Mouse (Mus musculus): ENCODE results near the gene Hyal1. TPM values are rescaled to one million over a fixed set of nuclear protein-coding genes. Genes with fewer than 3 reads are reported as not detected.

Gene Hyal1
- polyA plus RNA-seq (2014; fragmentation: Nextera tagmentation; extraction: Ambion mirVana): 4.2 and 4.6 TPM in 2 replicates

DNA sequence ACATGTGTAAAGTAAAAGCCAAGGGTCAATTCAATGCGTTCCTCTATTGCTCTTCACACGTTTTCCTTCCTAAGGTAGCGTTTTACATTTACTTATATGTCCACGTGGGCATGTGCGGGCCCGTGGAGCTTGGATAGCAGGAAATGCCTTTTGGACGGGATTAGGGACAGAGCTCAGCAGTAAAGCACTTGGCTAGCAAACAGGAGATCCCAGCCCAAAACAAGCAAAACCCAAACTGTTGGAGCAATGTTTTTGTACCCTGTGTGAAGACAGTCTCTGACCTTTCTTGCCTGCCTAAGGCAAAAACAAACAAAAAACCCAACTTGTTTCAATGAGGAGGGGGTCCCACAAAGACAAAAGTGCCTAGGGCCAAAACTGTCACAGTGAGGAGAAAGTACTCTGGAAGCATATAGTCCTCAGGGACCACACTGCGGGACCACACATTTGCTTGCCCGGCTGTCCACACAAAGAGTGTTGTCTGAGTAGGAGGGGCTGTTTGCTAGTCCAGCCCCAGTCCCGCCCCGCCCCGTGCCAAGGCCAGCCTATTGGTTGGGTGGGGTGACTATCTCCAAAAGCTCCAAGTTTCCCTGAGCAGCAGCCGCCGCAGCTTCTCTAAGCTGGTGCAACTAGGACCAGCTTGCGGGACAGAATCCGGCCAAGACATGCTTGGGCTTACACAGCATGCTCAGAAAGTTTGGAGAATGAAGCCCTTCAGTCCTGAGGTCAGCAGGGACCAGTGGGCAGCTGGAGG is at the start of gene Hyal1:
TSS of gene Hyal1 (plus strand) at position 571 of the 751 bp plus-strand sequence.
- Histone ChIP-seq H3K4me3 (ENCODE audit: low read depth, low read length) (peak within 1 kb of the TSS; percentile 51), H3K9me3 (ENCODE audit: control insufficient read depth, low read length) (no peaks in the 10 kb centered on the region), H3K27ac (ENCODE audit: low read depth, low read length) (peak within 1 kb of the TSS; percentile 74), H3K4me1 (replicated peaks; ENCODE audit: control insufficient read depth, insufficient read depth, low read length) (peaks cover 32% of the 10 kb centered on the region), H3K36me3 (ENCODE audit: control insufficient read depth, insufficient read depth, low read length) (peaks cover 21% of the 10 kb centered on the region), H3K9ac (ENCODE audit: low read depth, low read length) (peak within 1 kb of the TSS; percentile 71), H3K4me2 (peak within 1 kb of the TSS; percentile 88), H3K27me3 (replicated peaks; ENCODE audit: control insufficient read depth, insufficient read depth, low read length) (no peaks in the 10 kb centered on the region)
- peak; percentile 84 for DNase-seq (ENCODE audit: low spot score)
- ATAC-seq (replicated peaks; ENCODE audit: low FRiP score): peak; percentile 78
- 30% methylated on average over 16 of the region's 16 CpGs for WGBS

- Histone ChIP-seq H3K4me2 (peak within 1 kb of the TSS; percentile 98), H3K27ac (ENCODE audit: low read depth, low read length) (peak within 1 kb of the TSS; percentile 76), H3K27me3 (replicated peaks; ENCODE audit: control insufficient read depth, insufficient read depth, low read length) (no peaks in the 10 kb centered on the region), H3K4me1 (replicated peaks; ENCODE audit: control insufficient read depth, insufficient read depth, low read length) (peaks cover 22% of the 10 kb centered on the region), H3K36me3 (ENCODE audit: control insufficient read depth, insufficient read depth, low read length) (peaks cover 18% of the 10 kb centered on the region), H3K9ac (ENCODE audit: low read depth, low read length) (peak within 1 kb of the TSS; percentile 94), H3K4me3 (ENCODE audit: low read depth, low read length) (peak within 1 kb of the TSS; percentile 83), H3K9me3 (ENCODE audit: control insufficient read depth, low read length) (no peaks in the 10 kb centered on the region)
- ATAC-seq (replicated peaks; ENCODE audit: low FRiP score): peak; percentile 98
- WGBS: under 1% methylated on average over 48 of the region's 48 CpGs
- DNase-seq (ENCODE audit: low spot score): peak; percentile 88
Observed at GRCm38 (mm10) chr9:107533791-107534407, 42.8 kb upstream of the Hyal1 start, which contains the start of gene Tmem115. TSS of gene Tmem115 (plus strand) at chr9:107533945.

DNA sequence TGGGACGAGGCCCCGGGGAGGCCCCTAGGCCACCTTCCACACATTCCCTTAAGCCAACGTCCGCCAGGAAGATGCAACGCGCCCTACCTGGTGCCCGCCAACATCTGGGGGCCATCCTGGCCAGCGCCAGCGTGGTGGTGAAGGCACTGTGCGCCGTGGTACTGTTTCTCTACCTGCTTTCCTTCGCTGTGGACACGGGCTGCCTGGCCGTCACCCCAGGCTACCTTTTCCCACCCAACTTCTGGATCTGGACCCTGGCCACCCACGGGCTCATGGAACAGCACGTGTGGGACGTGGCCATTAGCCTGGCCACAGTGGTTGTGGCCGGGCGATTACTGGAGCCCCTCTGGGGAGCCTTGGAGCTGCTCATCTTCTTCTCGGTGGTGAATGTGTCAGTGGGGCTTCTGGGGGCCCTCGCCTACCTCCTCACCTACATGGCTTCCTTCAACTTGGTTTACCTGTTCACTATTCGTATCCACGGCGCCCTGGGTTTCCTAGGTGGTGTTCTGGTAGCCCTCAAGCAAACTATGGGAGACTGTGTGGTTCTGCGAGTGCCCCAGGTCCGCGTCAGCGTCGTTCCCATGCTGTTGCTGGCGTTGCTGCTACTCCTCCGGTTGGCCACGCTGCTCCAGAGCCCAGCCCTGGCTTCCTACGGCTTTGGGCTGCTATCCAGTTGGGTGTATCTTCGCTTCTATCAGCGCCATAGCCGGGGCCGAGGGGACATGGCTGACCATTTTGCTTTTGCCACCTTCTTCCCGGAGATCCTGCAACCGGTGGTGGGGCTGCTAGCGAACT is 42.1 kb upstream of the Hyal1 start:
- H3K9me3 ChIP-seq (ENCODE audit: control insufficient read depth, low read length): no peaks in the 10 kb centered on the region
- peak overlapping the region; percentile 94 for H3K9ac ChIP-seq (ENCODE audit: low read depth, low read length)
- H3K4me1 ChIP-seq (replicated peaks; ENCODE audit: control insufficient read depth, insufficient read depth, low read length): peaks cover 22% of the 10 kb centered on the region
- under 1% methylated on average over 40 of the region's 40 CpGs for WGBS
- H3K36me3 ChIP-seq (ENCODE audit: control insufficient read depth, insufficient read depth, low read length): peaks cover 25% of the 10 kb centered on the region
- H3K27me3 ChIP-seq (replicated peaks; ENCODE audit: control insufficient read depth, insufficient read depth, low read length): no peaks in the 10 kb centered on the region
- H3K4me3 ChIP-seq (ENCODE audit: low read depth, low read length): peak overlapping the region; percentile 83
- DNase-seq (ENCODE audit: low spot score) (no peak), ATAC-seq (replicated peaks; ENCODE audit: low FRiP score) (peak; percentile 28)
- peak overlapping the region; percentile 76 for H3K27ac ChIP-seq (ENCODE audit: low read depth, low read length)
- H3K4me2 ChIP-seq: peak overlapping the region; percentile 98

DNA sequence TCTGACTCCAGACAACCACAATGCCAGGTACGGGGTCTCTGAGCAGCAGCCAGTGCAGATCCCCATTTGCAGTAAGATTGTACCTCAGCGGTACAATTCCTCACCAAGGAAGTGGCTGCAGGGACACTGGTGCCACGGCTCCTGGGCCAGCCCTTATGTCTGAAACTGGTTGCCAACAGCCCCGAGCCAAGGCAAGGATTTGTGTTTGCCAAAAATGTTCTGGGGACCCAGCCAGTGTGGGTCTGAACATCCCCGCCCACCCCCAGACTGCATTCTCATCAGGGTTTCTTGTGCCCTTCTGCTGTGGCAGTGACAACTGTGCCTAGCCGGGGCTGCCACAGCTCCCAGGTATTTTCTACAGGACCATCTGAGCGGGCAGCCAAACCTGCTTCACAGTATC is 38.5 kb upstream of the Hyal1 start:
- Histone ChIP-seq H3K36me3 (ENCODE audit: control insufficient read depth, insufficient read depth, low read length) (peaks cover 28% of the 10 kb centered on the region), H3K4me1 (replicated peaks; ENCODE audit: control insufficient read depth, insufficient read depth, low read length) (peaks cover 34% of the 10 kb centered on the region)

DNA sequence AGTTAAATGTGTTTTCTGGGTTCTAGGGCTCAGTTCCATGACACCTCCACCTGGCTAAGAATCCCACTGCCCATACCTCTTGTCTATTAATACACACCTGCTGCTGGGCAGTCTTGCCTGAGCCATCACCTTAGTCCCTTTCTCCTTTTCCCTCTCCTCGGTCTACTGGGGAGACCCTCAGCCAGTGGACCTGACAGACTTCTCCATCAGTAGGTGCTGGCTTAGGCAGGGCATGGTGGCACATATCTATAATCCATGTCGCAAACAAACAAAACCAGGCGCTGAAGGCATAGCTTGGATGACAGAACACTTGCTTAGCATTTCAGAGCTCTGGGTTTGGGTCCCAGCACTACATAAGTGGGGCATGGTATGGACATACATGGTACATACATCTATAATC is 38.0 kb upstream of the Hyal1 start:
- DNase-seq (ENCODE audit: low spot score) (no peak), ATAC-seq (replicated peaks; ENCODE audit: low FRiP score) (no peak)
- Histone ChIP-seq H3K4me1 (replicated peaks; ENCODE audit: control insufficient read depth, insufficient read depth, low read length) (peaks cover 34% of the 10 kb centered on the region), H3K9ac (ENCODE audit: low read depth, low read length) (no peak overlapping the region), H3K9me3 (ENCODE audit: control insufficient read depth, low read length) (no peaks in the 10 kb centered on the region), H3K4me3 (ENCODE audit: low read depth, low read length) (no peak overlapping the region), H3K27ac (ENCODE audit: low read depth, low read length) (no peak overlapping the region), H3K4me2 (no peak overlapping the region), H3K27me3 (replicated peaks; ENCODE audit: control insufficient read depth, insufficient read depth, low read length) (no peaks in the 10 kb centered on the region), H3K36me3 (ENCODE audit: control insufficient read depth, insufficient read depth, low read length) (peaks cover 28% of the 10 kb centered on the region)
- 91% methylated on average over 3 of the region's 3 CpGs for WGBS

More for the DNA sequence above, 38.5 kb upstream of the Hyal1 start:
- Histone ChIP-seq H3K9me3 (ENCODE audit: control insufficient read depth, low read length) (no peaks in the 10 kb centered on the region), H3K9ac (ENCODE audit: low read depth, low read length) (no peak overlapping the region), H3K27ac (ENCODE audit: low read depth, low read length) (no peak overlapping the region), H3K4me3 (ENCODE audit: low read depth, low read length) (no peak overlapping the region), H3K27me3 (replicated peaks; ENCODE audit: control insufficient read depth, insufficient read depth, low read length) (no peaks in the 10 kb centered on the region), H3K4me2 (no peak overlapping the region)
- DNase-seq (ENCODE audit: low spot score): no peak
- 91% methylated on average over 7 of the region's 7 CpGs for WGBS
- ATAC-seq (replicated peaks; ENCODE audit: low FRiP score): no peak

- H3K4me1 ChIP-seq (replicated peaks; ENCODE audit: control insufficient read depth, insufficient read depth, low read length): peaks cover 34% of the 10 kb centered on the region
- WGBS: 90% methylated on average over 8 of the region's 8 CpGs
- H3K4me3 ChIP-seq (ENCODE audit: low read depth, low read length): no peak overlapping the region
- H3K9ac ChIP-seq (ENCODE audit: low read depth, low read length): no peak overlapping the region
- DNase-seq (ENCODE audit: low spot score) (no peak), ATAC-seq (replicated peaks; ENCODE audit: low FRiP score) (no peak)
- H3K27me3 ChIP-seq (replicated peaks; ENCODE audit: control insufficient read depth, insufficient read depth, low read length): no peaks in the 10 kb centered on the region
- H3K9me3 ChIP-seq (ENCODE audit: control insufficient read depth, low read length): no peaks in the 10 kb centered on the region
- H3K36me3 ChIP-seq (ENCODE audit: control insufficient read depth, insufficient read depth, low read length): peaks cover 36% of the 10 kb centered on the region
- H3K27ac ChIP-seq (ENCODE audit: low read depth, low read length): no peak overlapping the region
- no peak overlapping the region; the same call in 1 of the 2 replicates for H3K4me2 ChIP-seq
Observed at GRCm38 (mm10) chr9:107539940-107540339, 36.8 kb upstream of the Hyal1 start.

GRCm38 (mm10) chr9:107540420-107540819 is 36.3 kb upstream of the Hyal1 start:
- Histone ChIP-seq H3K9me3 (ENCODE audit: control insufficient read depth, low read length) (no peaks in the 10 kb centered on the region), H3K9ac (ENCODE audit: low read depth, low read length) (no peak overlapping the region), H3K27me3 (replicated peaks; ENCODE audit: control insufficient read depth, insufficient read depth, low read length) (no peaks in the 10 kb centered on the region), H3K4me3 (ENCODE audit: low read depth, low read length) (no peak overlapping the region), H3K4me2 (no peak overlapping the region; the same call in 1 of the 2 replicates), H3K4me1 (replicated peaks; ENCODE audit: control insufficient read depth, insufficient read depth, low read length) (peaks cover 31% of the 10 kb centered on the region), H3K36me3 (ENCODE audit: control insufficient read depth, insufficient read depth, low read length) (peaks cover 36% of the 10 kb centered on the region), H3K27ac (ENCODE audit: low read depth, low read length) (no peak overlapping the region)
- ATAC-seq (replicated peaks; ENCODE audit: low FRiP score) (no peak), DNase-seq (ENCODE audit: low spot score) (no peak)
- 74% methylated on average over 4 of the region's 4 CpGs for WGBS

- Histone ChIP-seq H3K4me2 (peak overlapping the region; percentile 97), H3K9me3 (ENCODE audit: control insufficient read depth, low read length) (no peaks in the 10 kb centered on the region), H3K27ac (ENCODE audit: low read depth, low read length) (no peak overlapping the region), H3K4me1 (replicated peaks; ENCODE audit: control insufficient read depth, insufficient read depth, low read length) (peaks cover 25% of the 10 kb centered on the region), H3K4me3 (ENCODE audit: low read depth, low read length) (peak overlapping the region; percentile 74), H3K27me3 (replicated peaks; ENCODE audit: control insufficient read depth, insufficient read depth, low read length) (no peaks in the 10 kb centered on the region), H3K9ac (ENCODE audit: low read depth, low read length) (no peak overlapping the region), H3K36me3 (ENCODE audit: control insufficient read depth, insufficient read depth, low read length) (peaks cover 36% of the 10 kb centered on the region)
- DNase-seq (ENCODE audit: low spot score): no peak
- ATAC-seq (replicated peaks; ENCODE audit: low FRiP score): no peak
- 42% methylated on average over 10 of the region's 10 CpGs for WGBS
Observed at GRCm38 (mm10) chr9:107541005-107541404, 35.7 kb upstream of the Hyal1 start.
